Mouse (Mus musculus): ENCODE data around the gene Iqcb1.
A peak's percentile ranks its signal among the peaks of the same experiment; 100 is the strongest.

Gene Iqcb1

DNA sequence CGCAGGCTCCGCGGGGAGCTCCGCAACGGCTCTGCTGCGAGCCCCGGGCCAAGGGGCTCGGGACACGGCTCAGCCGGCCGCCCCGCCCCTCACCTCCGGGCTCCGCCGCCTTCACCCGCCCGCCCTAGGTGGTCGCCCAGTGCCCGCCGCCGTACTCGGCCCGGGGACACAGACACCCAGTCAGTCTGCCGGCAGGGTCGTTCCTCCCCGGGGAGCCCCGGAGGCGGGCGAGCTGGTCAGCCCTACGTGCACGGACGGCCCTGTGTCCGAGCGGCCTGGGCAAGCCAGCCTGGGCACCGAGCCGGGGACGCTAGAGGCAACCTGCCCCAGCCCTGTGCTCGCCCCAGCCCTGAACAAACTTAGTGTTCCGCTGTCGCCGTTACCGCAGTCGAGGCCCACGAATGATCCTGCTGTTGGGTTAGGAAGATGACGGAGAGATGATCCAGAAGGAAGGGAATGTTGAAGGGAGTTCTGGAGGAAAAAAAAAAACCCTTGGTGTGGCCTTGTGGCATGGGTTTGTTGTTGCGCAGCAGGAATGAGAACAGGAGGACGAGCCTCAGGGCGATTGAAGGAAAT lies 47.2 kb downstream of the Iqcb1 start:
- peak; percentile 35 for DNase-seq (ENCODE audit: low read depth, low spot score)

GRCm38 (mm10) chr16:36877316-36877715 lies 49.1 kb downstream of the Iqcb1 start:
- DNase-seq (ENCODE audit: low read depth, low spot score): no peak

DNA sequence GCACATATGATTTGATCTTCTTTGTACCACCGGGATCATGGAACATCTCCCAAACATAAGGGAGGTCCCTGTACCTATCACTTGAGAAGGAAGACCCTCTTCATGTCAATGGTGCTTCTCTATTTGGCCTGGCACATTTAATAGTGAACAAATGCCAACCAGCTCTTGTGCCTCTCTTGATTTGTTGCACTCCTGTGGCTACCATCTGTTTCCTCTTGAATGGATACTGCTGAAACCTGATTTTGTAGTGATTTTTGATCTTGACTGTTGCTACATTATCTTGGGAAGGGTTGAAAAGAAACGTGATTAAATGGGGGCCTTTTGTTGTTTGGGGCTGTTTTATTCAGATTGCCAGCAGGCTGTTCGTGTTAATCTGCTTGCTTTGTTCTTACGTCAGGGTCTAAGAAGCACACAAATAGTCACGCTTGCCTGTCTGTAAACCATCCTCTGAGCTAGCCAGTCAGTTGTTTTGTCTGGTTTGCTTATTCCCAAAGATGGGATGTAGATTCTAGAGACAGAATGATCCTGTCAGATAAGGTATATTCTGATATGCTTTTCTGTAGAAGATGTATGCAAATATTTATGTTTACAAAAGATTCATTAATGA lies 54.7 kb downstream of the Iqcb1 start:
- DNase-seq (ENCODE audit: low read depth, low spot score): peak; percentile 79

DNA sequence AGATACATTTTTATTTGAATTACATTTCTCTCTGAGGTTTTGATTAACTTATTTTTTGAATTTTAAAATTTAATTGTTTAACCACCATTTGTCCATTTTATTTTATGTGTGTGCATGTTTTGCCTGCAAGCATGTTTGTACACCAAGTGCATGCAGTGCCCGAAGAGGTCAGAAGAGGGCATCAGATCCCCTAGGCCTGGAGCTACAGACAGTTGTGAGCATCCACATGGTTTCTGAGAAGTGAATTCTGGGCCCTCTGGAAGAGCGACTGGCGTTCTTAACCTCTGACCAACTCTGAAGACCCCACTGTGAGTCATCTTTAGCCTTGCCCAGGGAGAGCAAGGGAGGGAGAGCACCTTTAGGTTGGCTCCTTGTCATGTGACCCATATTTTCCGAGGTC lies 56.7 kb downstream of the Iqcb1 start:
- DNase-seq (ENCODE audit: low read depth, low spot score): peak; percentile 27

DNA sequence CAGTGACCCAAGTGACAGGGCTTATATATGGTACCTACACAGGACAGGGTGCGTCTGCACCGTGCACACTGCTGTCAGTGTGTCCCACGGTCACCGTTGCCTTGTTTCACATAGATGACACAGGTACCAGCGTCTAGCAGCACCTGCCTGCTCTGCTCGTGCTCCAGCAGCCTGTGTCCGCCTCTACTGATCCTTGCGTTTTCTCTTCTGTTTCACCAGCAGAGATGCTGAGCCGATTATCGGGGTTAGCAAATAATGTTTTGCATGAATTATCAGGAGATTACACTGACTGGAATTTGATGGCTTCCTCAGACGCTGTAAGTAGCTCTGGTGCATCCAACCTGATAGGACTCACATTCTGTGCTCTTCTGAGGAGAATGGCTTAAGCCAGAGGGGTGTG lies 57.7 kb downstream of the Iqcb1 start:
- no peak for DNase-seq (ENCODE audit: low read depth, low spot score)

DNA sequence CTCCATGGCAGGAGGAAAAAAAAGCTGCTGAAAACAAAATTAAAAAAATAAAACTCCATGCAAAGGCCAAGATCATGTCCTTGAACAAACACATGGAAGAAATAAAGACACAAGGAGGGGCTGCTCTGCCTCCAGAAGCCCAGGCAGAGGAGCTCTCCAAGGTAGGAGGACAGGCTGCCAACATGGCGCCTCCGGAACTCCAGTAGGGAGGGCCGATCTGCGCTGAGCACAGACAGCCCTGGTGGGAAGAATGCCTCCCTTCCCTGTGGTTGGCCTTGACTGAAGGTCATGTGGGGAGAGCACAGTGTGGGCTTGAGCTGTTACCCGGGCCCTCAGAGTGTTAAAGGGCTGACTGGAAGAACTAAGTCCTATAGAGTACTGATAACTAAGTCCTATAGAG lies 59.4 kb downstream of the Iqcb1 start:
- DNase-seq (ENCODE audit: low read depth, low spot score): no peak

DNA sequence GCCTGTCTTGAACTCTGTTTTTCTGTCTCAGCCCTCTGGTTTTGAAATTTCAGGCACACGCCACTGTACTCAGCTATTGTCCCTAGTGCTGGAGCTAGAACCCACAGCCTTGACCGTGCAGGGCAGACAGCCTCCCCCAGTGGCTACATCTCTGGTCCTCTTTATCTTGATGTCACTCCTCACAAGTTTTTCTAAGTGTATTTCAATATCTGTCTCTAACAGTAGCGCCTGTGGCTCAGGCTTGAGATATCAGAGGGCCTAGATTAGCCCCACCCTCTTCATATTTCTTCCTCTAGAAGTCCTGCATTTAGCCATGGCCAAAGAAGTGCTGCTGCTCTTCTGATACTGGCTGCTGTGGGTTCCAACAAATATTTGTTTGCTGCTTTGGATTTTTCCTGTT lies 62.4 kb downstream of the Iqcb1 start:
- DNase-seq (ENCODE audit: low read depth, low spot score): no peak

GRCm38 (mm10) chr16:36891415-36891814 lies 63.2 kb downstream of the Iqcb1 start:
- DNase-seq (ENCODE audit: low read depth, low spot score): no peak

GRCm38 (mm10) chr16:36893317-36893716 lies 65.1 kb downstream of the Iqcb1 start:
- no peak for DNase-seq (ENCODE audit: low read depth, low spot score)

GRCm38 (mm10) chr16:36896712-36897111 lies 68.5 kb downstream of the Iqcb1 start:
- DNase-seq (ENCODE audit: low read depth, low spot score): no peak

DNA sequence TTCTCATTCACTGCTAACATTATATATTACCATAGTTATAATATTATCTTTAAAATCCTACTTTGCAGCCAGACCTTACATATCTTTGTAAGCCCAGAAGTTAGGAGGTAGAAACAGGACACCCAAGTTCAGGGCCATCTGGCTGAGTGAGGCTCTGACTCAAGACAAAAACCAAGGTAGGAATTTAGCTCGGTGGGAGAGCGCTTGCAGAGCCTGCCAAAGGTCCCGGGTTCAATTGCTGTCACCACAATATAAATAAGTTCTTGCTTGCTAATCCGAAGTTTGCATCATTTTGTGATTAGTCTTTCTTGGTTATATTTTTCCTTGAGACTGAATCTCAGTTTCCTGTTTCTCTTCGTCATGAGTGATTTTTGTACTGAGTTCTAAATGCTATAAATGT lies 75.0 kb downstream of the Iqcb1 start:
- no peak for DNase-seq (ENCODE audit: low read depth, low spot score)

- DNase-seq (ENCODE audit: low read depth, low spot score): no peak
Observed at GRCm38 (mm10) chr16:36911909-36912308, 83.7 kb downstream of the Iqcb1 start.

DNA sequence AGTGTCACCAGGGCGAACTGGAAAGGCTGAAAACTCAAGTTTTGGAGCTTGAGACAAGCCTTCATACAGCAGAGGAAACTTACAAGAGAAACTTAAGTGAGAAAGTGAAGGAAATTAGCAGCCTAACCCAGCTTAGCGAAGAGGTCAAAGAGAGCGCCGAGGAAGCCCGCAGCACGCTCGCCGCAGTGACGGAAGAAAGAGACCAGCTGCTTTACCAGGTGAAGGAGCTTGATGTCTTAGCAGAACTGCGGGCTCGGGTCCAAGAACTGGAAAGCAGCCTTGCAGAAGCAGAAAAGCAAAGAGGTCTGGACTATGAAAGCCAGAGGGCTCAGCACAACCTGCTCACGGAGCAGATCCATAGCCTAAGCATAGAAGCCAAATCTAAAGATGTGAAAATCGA lies 84.1 kb downstream of the Iqcb1 start:
- DNase-seq (ENCODE audit: low read depth, low spot score): no peak

GRCm38 (mm10) chr16:36914195-36914594 lies 86.0 kb downstream of the Iqcb1 start:
- DNase-seq (ENCODE audit: low read depth, low spot score): peak; percentile 46

DNA sequence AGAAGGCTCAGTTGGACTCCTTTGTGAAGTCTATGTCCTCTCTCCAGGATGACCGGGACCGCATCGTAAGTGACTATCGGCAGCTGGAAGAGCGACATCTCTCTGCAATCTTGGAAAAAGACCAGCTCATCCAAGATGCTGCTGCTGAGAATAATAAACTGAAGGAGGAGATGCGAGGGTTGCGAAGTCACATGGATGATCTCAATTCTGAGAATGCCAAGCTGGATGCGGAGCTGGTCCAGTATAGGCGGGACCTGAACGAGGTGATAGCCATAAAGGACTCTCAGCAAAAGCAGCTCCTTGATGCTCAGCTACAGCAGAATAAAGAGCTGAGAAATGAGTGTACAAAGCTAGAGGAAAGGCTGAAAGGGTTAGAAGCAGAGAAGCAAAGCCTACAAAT lies 90.3 kb downstream of the Iqcb1 start:
- peak; percentile 56 for DNase-seq (ENCODE audit: low read depth, low spot score)

DNA sequence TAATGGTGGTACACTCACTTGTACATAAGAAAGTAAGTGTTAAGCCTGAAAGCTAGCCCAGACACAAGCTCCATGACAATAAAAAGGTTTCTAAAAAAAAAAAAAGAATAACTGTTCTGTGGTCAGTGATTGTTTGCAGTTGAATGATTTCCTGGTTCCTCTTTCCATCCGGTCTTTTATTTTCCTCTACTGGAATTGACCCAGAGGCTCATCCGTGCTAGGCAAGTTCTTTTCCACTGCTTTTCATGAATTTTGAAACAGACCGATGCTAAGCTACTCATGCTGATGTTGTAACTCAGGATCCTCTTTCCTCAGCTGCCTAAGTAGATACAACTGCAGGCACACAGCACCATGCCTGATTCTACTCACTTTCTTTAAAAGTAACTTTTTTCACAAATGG lies 92.2 kb downstream of the Iqcb1 start:
- no peak for DNase-seq (ENCODE audit: low read depth, low spot score)

DNA sequence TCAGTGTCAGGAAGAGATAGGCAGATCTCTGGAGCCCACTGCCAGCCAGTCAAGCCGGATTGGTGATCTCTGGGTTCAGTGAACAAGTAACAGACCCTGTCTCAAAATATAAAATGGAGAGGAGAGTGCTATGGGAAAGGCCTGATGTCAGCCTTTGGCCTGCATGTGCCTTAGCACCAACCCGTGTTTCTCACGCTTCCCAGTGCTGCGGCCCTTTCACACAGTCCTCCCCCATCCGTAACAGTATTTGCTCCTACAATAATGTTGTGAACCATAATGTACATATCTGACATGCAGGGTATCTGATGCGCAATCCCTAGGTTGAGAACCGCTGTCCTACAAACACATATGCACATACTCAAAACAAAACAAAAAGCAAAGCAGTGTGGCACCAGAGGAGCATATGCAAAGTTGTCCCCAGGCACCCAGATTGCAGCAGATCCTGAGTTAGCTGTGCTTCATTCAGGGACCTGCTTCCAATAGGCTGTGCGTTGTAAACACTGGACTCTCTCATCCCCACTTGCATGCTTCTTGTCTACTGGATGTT lies 93.0 kb downstream of the Iqcb1 start:
- no peak for DNase-seq (ENCODE audit: low read depth, low spot score)

- DNase-seq (ENCODE audit: low read depth, low spot score): no peak
Observed at GRCm38 (mm10) chr16:36921980-36922379, 93.8 kb downstream of the Iqcb1 start.

Data from brain, adult 2 months (tissue).